Mouse (Mus musculus): Measurements from ENCODE around the gene Oca2. TPM values are rescaled to one million over a fixed set of nuclear protein-coding genes. Genes with fewer than 3 reads are reported as not detected.

The Oca2 gene
- total RNA-seq, 1 experiment from 2014 or later = 11.8 TPM

GRCm38 (mm10) chr7:56381750-56382421, 142.3 kb downstream of the Oca2 start:
- DNase-seq = no peak

- no peak for DNase-seq
These were observed 143.1 kb downstream of the Oca2 start for GRCm38 (mm10) chr7:56382706-56383105.

- DNase-seq = no peak
These were observed 148.7 kb downstream of the Oca2 start for GRCm38 (mm10) chr7:56388295-56388694.

- no peak for DNase-seq
These were observed 178.7 kb downstream of the Oca2 start for GRCm38 (mm10) chr7:56418182-56418836.

- no peak for DNase-seq
These were observed 179.8 kb downstream of the Oca2 start for GRCm38 (mm10) chr7:56419253-56419844.

- peak; percentile 3 for DNase-seq
These were observed 182.4 kb downstream of the Oca2 start for GRCm38 (mm10) chr7:56421946-56422345.

- no peak for DNase-seq
These were observed 184.0 kb downstream of the Oca2 start for GRCm38 (mm10) chr7:56423548-56423947.

GRCm38 (mm10) chr7:56460814-56461520, 221.4 kb downstream of the Oca2 start:
- no peak for DNase-seq

GRCm38 (mm10) chr7:56498242-56498641, 258.7 kb downstream of the Oca2 start:
- DNase-seq = no peak

GRCm38 (mm10) chr7:56499319-56499718, 259.8 kb downstream of the Oca2 start:
- no peak for DNase-seq

GRCm38 (mm10) chr7:56499767-56500166, 260.2 kb downstream of the Oca2 start:
- no peak for DNase-seq

- DNase-seq = no peak
These were observed 260.9 kb downstream of the Oca2 start for GRCm38 (mm10) chr7:56500438-56500837.

- no peak for DNase-seq
These were observed 279.0 kb downstream of the Oca2 start for GRCm38 (mm10) chr7:56518581-56518980.

- no peak for DNase-seq
These were observed 280.2 kb downstream of the Oca2 start for GRCm38 (mm10) chr7:56519741-56520140.

- DNase-seq = no peak
These were observed 295.3 kb downstream of the Oca2 start for GRCm38 (mm10) chr7:56534856-56535255.

GRCm38 (mm10) chr7:56549226-56549625, 309.7 kb downstream of the Oca2 start:
- peak; percentile 6 for DNase-seq

GRCm38 (mm10) chr7:56551804-56552203, 312.2 kb downstream of the Oca2 start:
- DNase-seq = no peak

Other genes starting within 250 kb of the Oca2 start
- 5.1 and 7.6 TPM in 2 replicates for gene Nipa1, start 219.8 kb upstream of the Oca2 start, total RNA-seq (2021)
- 64.1 and 74.7 TPM in 2 replicates for gene Herc2, start 189.6 kb upstream of the Oca2 start, total RNA-seq (2021)